Mouse (Mus musculus) limb, embryonic 12.5 days (tissue): ENCODE data around the gene Wwc2. TPM values are rescaled to one million over a fixed set of nuclear protein-coding genes. Genes with fewer than 3 reads are reported as not detected.
A peak's percentile ranks its signal among the peaks of the same experiment; 100 is the strongest.

ENCODE experiments used
- ATAC-seq: fragments of 200-750 bp; cut with Nextera tagmentation; 2 replicates; pipeline ENCODE4 v1.8.0; 2017; ENCODE audit warnings: low read depth, moderate TSS enrichment; ENCODE audit not compliant: insufficient number of reproducible peaks, insufficient read depth, low FRiP score, low TSS enrichment
- H3K27ac ChIP-seq: fragments of 300-500 bp; sonication (generic); 2 replicates; pipeline ENCODE4 v1.5.1; 2016; ENCODE audit warnings: mild to moderate bottlenecking, moderate library complexity
- H3K27me3 ChIP-seq: fragments of 300-500 bp; sonication (generic); 2 replicates; pipeline ENCODE4 v1.6.1; 2016; ENCODE audit warnings: mild to moderate bottlenecking, moderate library complexity
- H3K36me3 ChIP-seq: fragments of 300-500 bp; sonication (generic); 2 replicates; pipeline ENCODE4 v1.6.1; 2016; ENCODE audit warnings: mild to moderate bottlenecking, moderate library complexity
- H3K4me1 ChIP-seq: fragments of 300-500 bp; sonication (generic); replicated peaks from 2 replicates; pipeline ENCODE4 v1.6.1; 2016
- H3K4me2 ChIP-seq: fragments of 300-500 bp; sonication (generic); 2 replicates; pipeline ENCODE4 v1.6.1; 2016; ENCODE audit warnings: mild to moderate bottlenecking, moderate library complexity
- H3K4me3 ChIP-seq: fragments of 300-500 bp; sonication (generic); replicated peaks from 2 replicates; pipeline ENCODE4 v1.5.1; 2016; ENCODE audit warnings: mild to moderate bottlenecking
- H3K9ac ChIP-seq: fragments of 300-500 bp; sonication (generic); replicated peaks from 2 replicates; pipeline ENCODE4 v1.6.1; 2016; ENCODE audit warnings: mild to moderate bottlenecking, moderate library complexity
- H3K9me3 ChIP-seq: fragments of 300-500 bp; sonication (generic); 2 replicates; pipeline ENCODE4 v1.6.1; 2016; ENCODE audit warnings: mild to moderate bottlenecking, moderate library complexity
- WGBS: fragments of 180-500 bp; shearing (Covaris S2); methylation state at CpG from one replicate; pipeline ENCODE4 v1.1.7; 2016; 5-methylcytosine and 5-hydroxymethylcytosine counted together
- polyA plus RNA-seq: library from polyadenylated mRNA; unstranded; fragments of >200 nt; fragmentation: Nextera tagmentation; extraction: Ambion mirVana; gene quantifications from 2 replicates; pipeline ENCODE4 v1.2.1, GENCODE M21; 2016

The Wwc2 gene
- polyA plus RNA-seq, 1 experiment from 2014 or later, result 17.0 TPM

GRCm38 (mm10) chr8:47970576-47970975 lies 20.1 kb downstream of the Wwc2 start:
- Histone ChIP-seq H3K9ac (no peak overlapping the region), H3K4me3 (no peak overlapping the region), H3K36me3 (peaks cover 3% of the 10 kb centered on the region; the same call in 1 of the 2 replicates), H3K27me3 (no peaks in the 10 kb centered on the region), H3K27ac (no peak overlapping the region), H3K4me1 (peaks cover 34% of the 10 kb centered on the region), H3K9me3 (no peaks in the 10 kb centered on the region), H3K4me2 (no peak overlapping the region)
- 86% methylated on average over 5 of the region's 5 CpGs for WGBS
- ATAC-seq, result no peak

- H3K9me3 ChIP-seq, result no peaks in the 10 kb centered on the region
- no peak overlapping the region for H3K4me2 ChIP-seq
- no peak overlapping the region for H3K9ac ChIP-seq
- no peak overlapping the region for H3K27ac ChIP-seq
- peaks cover 3% of the 10 kb centered on the region; the same call in 1 of the 2 replicates for H3K36me3 ChIP-seq
- H3K4me1 ChIP-seq, result peaks cover 20% of the 10 kb centered on the region
- no peaks in the 10 kb centered on the region for H3K27me3 ChIP-seq
- no peak overlapping the region for H3K4me3 ChIP-seq
- 60% methylated on average over 20 of the region's 20 CpGs for WGBS
- no peak for ATAC-seq
These were observed 23.4 kb downstream of the Wwc2 start for GRCm38 (mm10) chr8:47967045-47967920.

GRCm38 (mm10) chr8:47962484-47962883 lies 28.2 kb downstream of the Wwc2 start:
- peaks cover 14% of the 10 kb centered on the region for H3K4me1 ChIP-seq
- no peaks in the 10 kb centered on the region for H3K36me3 ChIP-seq
- no peaks in the 10 kb centered on the region for H3K27me3 ChIP-seq
- H3K9me3 ChIP-seq, result no peaks in the 10 kb centered on the region
- no peak overlapping the region for H3K4me2 ChIP-seq
- 91% methylated on average over 4 of the region's 4 CpGs for WGBS
- H3K9ac ChIP-seq, result no peak overlapping the region
- H3K27ac ChIP-seq, result no peak overlapping the region
- no peak for ATAC-seq
- no peak overlapping the region for H3K4me3 ChIP-seq

GRCm38 (mm10) chr8:47962005-47962404 lies 28.7 kb downstream of the Wwc2 start:
- Histone ChIP-seq H3K4me2 (no peak overlapping the region), H3K36me3 (no peaks in the 10 kb centered on the region), H3K9me3 (no peaks in the 10 kb centered on the region), H3K9ac (no peak overlapping the region), H3K27me3 (no peaks in the 10 kb centered on the region), H3K27ac (no peak overlapping the region), H3K4me3 (no peak overlapping the region), H3K4me1 (peaks cover 9% of the 10 kb centered on the region)
- ATAC-seq, result no peak
- WGBS, result 74% methylated on average over 6 of the region's 6 CpGs

- Histone ChIP-seq H3K9me3 (no peaks in the 10 kb centered on the region), H3K36me3 (no peaks in the 10 kb centered on the region), H3K27ac (no peak overlapping the region), H3K9ac (no peak overlapping the region), H3K4me3 (no peak overlapping the region), H3K27me3 (no peaks in the 10 kb centered on the region), H3K4me1 (peaks cover 6% of the 10 kb centered on the region), H3K4me2 (no peak overlapping the region)
- ATAC-seq, result no peak
- WGBS, result 93% methylated on average over 4 of the region's 4 CpGs
These were observed 33.2 kb downstream of the Wwc2 start for GRCm38 (mm10) chr8:47957560-47957959.

- no peak for ATAC-seq
- Histone ChIP-seq H3K27me3 (no peaks in the 10 kb centered on the region), H3K9me3 (no peaks in the 10 kb centered on the region), H3K27ac (no peak overlapping the region), H3K4me2 (no peak overlapping the region), H3K4me1 (0 out of 2 replicates have a peak, but pooled peaks cover 4% of the 10 kb centered on the region), H3K4me3 (no peak overlapping the region), H3K36me3 (no peaks in the 10 kb centered on the region), H3K9ac (no peak overlapping the region)
- WGBS, result 77% methylated on average over 7 of the region's 7 CpGs
These were observed 39.3 kb downstream of the Wwc2 start for GRCm38 (mm10) chr8:47951380-47951932.

- Histone ChIP-seq H3K4me3 (no peak overlapping the region), H3K4me1 (0 out of 2 replicates have a peak, but pooled peaks cover 4% of the 10 kb centered on the region), H3K27ac (no peak overlapping the region), H3K4me2 (no peak overlapping the region), H3K27me3 (no peaks in the 10 kb centered on the region), H3K9me3 (no peaks in the 10 kb centered on the region), H3K9ac (no peak overlapping the region), H3K36me3 (no peaks in the 10 kb centered on the region)
- WGBS, result 76% methylated on average over 4 of the region's 4 CpGs
- no peak for ATAC-seq
These were observed 41.9 kb downstream of the Wwc2 start for GRCm38 (mm10) chr8:47948836-47949235.

- H3K4me1 ChIP-seq, result 0 out of 2 replicates have a peak, but pooled peaks cover 4% of the 10 kb centered on the region
- no peak overlapping the region for H3K4me3 ChIP-seq
- H3K27me3 ChIP-seq, result no peaks in the 10 kb centered on the region
- no peak overlapping the region for H3K4me2 ChIP-seq
- ATAC-seq, result no peak
- no peaks in the 10 kb centered on the region for H3K9me3 ChIP-seq
- H3K27ac ChIP-seq, result peak overlapping the region; percentile 4; the same call in 1 of the 2 replicates
- H3K36me3 ChIP-seq, result no peaks in the 10 kb centered on the region
- WGBS, result 70% methylated on average over 19 of the region's 19 CpGs
- H3K9ac ChIP-seq, result no peak overlapping the region
These were observed 42.8 kb downstream of the Wwc2 start for GRCm38 (mm10) chr8:47947672-47948618.

GRCm38 (mm10) chr8:47943049-47943448 lies 47.7 kb downstream of the Wwc2 start:
- no peak for ATAC-seq

GRCm38 (mm10) chr8:47941028-47941427 lies 49.7 kb downstream of the Wwc2 start:
- H3K9ac ChIP-seq, result no peak overlapping the region
- 68% methylated on average over 5 of the region's 5 CpGs for WGBS
- H3K36me3 ChIP-seq, result no peaks in the 10 kb centered on the region
- H3K4me1 ChIP-seq, result peaks cover 13% of the 10 kb centered on the region
- H3K27ac ChIP-seq, result peak overlapping the region; percentile 51
- H3K4me3 ChIP-seq, result no peak overlapping the region
- no peak overlapping the region for H3K4me2 ChIP-seq
- H3K9me3 ChIP-seq, result no peaks in the 10 kb centered on the region
- no peaks in the 10 kb centered on the region for H3K27me3 ChIP-seq
- no peak for ATAC-seq

More at GRCm38 (mm10) chr8:47943049-47943448, 47.7 kb downstream of the Wwc2 start:
- Histone ChIP-seq H3K27me3 (no peaks in the 10 kb centered on the region), H3K4me2 (no peak overlapping the region), H3K4me1 (peaks cover 10% of the 10 kb centered on the region), H3K9ac (no peak overlapping the region), H3K9me3 (no peaks in the 10 kb centered on the region), H3K4me3 (no peak overlapping the region), H3K36me3 (no peaks in the 10 kb centered on the region), H3K27ac (no peak overlapping the region)
- 70% methylated on average over 10 of the region's 10 CpGs for WGBS
